Mouse (Mus musculus): ENCODE data around the gene Crybg1.
"Not testable (repeated sequence)": the region's sequence is repeated elsewhere in the genome, so short reads cannot be mapped to it uniquely, and the experiment has no call there.

The Crybg1 gene

DNA sequence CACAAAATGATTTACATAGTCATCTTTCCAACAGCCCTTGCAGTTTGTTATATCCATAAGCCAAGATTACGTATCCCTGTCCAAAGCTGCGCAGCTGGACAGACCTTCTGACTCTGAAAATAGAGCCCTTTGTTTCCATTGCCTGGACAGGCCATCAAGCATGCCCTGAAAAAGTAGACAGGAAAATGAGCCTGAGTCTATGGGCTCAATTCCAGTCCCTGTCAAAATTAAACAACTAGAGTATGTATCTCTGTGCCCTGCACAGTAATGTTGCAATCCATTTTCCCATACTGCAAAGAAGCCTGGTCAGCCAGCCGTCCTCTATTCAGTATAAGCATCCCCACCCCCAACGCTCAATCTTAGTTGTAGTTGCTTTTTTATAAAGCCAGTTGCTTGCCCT, 141.8 kb downstream of the Crybg1 start:
- no peak for DNase-seq (ENCODE audit: low spot score in 2 of 2)

DNA sequence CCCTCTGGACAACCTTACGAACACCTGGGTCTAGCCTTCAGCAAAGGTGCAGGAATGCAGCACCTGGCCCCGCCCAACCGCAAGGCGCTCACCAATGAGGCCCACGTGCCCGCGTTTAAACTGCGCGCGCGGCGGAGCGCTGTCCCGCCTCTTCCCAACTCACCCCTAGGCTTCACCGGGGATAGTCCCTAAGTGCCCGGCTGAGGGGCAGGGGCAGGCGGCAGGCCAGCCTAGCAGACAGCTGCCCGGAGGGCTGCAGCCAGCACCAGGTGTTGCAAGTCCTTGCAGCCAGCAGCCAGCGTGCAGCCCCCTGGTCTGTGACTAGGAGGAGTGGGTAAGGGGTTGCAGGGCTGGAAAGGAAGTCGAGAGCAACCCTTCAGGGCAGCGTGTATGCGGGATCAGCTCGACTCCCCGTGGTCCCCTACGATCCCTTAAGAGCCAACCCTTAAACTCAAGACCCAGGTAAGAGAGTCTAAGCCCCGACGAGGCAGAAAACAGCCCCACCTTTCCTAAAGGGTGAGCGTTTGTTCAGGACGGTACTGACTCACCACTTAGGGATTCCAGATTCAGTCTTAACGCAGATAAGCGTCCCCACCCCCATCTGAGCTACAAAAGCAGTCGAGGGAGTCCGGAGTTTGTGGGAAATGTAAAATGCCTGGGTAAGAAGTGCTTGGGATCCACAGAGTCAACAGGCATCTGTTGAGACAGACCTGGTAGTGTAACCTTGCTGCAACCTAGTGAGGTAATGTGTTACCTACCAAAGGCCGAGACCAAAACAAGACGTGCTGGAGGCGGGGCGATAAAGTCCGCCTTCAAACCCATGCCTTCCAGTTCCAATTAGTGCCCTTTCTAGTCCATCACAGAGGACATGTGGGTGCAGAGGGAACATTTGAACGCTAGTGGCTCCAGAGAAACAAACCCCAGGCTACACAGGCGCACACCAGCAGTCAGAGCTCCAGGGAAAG, 142.7 kb downstream of the Crybg1 start:
- no peak for DNase-seq (ENCODE audit: low spot score in 2 of 2)

- no peak for DNase-seq (ENCODE audit: low spot score in 2 of 2)
Observed at GRCm38 (mm10) chr10:44004221-44004751, 144.4 kb downstream of the Crybg1 start.

DNA sequence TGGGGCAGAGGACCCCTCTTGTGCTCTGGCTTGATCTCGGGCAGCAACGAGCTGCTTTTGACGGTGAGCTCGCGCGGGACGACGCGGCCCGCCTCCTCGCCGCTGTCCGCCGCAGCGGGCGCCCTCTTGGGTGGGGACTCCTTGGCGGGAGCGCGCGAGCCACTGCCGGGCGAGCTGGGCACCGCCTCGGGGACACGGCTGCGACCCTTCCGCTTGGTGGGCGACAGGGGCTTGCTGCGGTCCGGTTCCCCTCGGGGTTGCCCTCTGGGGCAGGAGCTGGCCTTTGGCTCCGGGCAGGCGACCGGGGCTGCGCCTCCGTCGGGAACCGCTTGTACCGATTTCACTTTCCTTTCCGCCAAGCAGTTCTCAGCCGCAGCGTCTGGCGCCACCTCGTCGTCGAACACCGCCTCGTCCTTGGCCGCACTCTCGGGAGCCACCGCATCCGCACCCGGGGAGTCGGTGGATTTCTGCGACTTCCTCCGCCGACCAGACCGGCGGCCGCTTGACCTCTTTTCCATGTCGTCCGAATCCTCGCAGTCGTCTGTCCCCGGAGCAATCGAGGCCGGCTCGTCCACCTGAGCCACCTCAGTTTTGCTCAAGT, 145.0 kb downstream of the Crybg1 start:
- no peak for DNase-seq (ENCODE audit: low spot score in 2 of 2)

DNA sequence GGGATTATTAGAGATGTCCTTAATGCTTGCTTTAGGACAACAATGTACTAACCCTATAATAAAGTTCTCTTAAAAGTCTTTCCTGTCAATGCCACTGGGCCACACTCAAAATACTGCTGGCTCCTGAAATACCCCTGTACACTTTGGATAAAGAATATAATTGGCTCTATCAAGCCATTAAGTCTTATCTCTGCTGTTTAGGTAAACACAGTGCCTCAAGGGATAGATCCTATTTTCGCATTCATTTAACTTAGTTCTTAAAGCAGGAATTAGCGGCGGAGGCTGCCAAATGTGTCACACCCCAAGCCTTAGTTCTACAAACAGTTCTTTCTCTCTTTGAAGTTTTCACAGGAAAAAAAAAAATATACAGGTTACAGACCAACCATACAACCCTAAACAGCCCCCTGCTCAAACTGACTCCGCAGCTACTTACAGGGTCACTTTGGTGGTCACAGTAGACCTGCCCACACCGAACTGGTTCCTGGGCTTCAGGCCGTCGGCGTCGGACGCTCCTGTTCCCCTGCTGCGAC, 145.6 kb downstream of the Crybg1 start:
- no peak for DNase-seq (ENCODE audit: low spot score in 2 of 2)

GRCm38 (mm10) chr10:44002004-44002940, 146.4 kb downstream of the Crybg1 start:
- no peak for DNase-seq (ENCODE audit: low spot score in 2 of 2)

GRCm38 (mm10) chr10:44000156-44000865, 148.3 kb downstream of the Crybg1 start:
- no peak for DNase-seq (ENCODE audit: low spot score in 2 of 2)

DNA sequence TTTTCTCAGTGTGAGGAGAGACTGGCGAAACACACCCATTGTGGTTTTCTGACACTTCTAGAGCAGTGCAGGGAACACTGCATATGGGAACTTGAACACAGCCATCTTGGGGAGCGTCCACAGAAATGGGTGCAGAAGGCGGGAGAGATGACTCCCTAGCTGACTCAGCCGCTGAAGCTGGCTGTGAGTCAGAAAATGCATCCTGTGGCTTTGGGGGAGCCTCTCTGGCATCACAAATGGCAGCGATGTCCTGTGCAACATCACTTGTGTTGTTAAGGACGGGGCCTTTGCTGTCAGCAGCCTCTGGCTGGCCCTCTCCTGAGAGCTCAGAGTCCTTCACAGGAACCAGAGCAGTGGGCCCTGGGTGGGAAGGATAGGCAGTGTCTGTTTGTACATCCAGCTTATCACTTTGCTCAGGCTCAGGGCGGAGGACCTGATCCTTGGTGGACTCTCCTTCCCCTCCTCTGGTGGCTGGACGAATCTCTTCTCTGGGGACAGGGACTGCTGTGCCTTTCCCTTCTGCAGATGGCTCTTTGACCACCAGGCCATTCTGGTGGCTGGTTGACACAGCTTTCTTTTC, 150.1 kb downstream of the Crybg1 start:
- no peak for DNase-seq (ENCODE audit: low spot score in 2 of 2)

DNA sequence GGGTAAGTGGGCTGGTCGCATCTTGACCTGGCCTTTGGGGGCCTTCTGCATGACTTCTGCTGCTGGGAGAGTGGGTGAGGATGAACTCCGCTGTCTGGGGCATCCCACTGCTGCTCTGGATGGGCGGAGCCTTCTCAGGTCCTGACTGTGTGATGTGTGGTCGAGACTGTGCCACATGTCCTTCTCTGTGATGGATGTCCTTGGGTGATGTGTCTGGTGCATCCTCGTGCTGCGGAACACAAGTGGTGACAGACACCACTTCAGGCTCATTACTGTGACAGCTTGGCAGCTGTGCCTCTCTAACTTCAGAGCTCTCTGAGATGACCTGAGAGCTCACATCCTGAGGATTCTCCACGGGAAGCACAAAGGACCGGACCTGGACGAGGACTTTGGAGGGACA, 150.6 kb downstream of the Crybg1 start:
- DNase-seq (ENCODE audit: low spot score in 2 of 2): no peak

GRCm38 (mm10) chr10:43997276-43997675, 151.4 kb downstream of the Crybg1 start:
- DNase-seq (ENCODE audit: low spot score in 2 of 2): no peak

GRCm38 (mm10) chr10:43995858-43996650, 152.6 kb downstream of the Crybg1 start:
- no peak for DNase-seq (ENCODE audit: low spot score in 2 of 2)

DNA sequence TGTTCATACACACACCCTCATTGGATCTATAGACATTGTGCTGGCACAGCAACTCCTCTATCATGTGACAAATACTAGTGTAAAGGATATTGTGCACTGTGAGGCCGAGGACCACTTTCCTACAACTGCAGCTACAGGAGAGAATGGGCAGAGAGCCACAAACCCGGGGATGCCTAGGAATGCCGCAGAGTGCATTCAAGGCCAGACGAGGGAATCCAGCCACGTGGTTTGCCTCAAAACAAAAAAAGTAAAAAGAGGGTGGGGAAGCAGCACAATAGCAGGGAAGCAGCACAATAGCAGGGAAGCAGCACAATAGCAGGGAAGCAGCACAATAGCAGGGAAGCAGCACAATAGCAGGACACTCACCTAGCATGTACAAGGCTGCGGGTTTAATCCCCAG, 155.5 kb downstream of the Crybg1 start:
- no peak for DNase-seq (ENCODE audit: low spot score in 2 of 2)

- no peak for DNase-seq (ENCODE audit: low spot score in 2 of 2)
Observed at GRCm38 (mm10) chr10:43992506-43992905, 156.1 kb downstream of the Crybg1 start.

GRCm38 (mm10) chr10:43991268-43991667, 157.4 kb downstream of the Crybg1 start:
- no peak for DNase-seq (ENCODE audit: low spot score in 2 of 2)

DNA sequence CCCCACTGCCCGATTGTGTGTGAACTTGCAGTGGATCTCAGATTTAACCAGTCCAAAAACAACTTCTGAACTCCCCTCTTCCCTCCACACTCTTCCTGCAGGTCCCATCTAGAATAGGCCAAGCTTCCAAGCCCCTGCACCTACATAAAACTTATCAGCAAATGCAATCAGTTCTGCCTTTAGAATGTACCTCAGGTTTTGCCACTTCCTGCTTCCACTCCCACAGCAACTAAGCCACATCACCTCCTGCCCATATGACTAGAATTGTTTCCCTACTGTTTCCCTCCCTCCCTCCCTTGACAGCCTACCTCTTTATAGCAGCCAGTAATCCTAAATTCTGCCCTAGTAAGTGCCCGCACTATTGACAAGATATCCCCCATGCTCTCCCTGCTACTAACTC, 164.8 kb downstream of the Crybg1 start:
- DNase-seq (ENCODE audit: low spot score in 2 of 2): no peak

DNA sequence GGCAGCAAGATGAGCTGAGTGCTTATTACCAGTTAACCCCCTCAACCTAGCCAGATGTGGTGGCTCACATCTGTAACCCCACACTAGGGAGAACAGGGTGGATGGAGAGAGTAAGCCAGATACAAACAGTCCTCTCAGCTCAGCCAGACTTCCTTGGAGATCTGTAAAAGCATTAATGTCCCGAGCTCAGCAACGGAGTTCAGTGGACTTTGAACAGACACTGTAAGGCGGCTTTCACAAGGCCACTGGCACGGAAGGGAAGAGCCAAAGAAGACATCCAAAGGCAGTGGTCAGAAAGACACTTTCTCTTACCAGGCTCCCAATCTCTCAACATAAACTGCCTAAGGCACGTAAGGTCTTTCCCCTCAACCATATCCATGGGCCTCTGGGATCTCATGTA, 165.4 kb downstream of the Crybg1 start:
- no peak for DNase-seq (ENCODE audit: low spot score in 2 of 2)

- no peak for DNase-seq (ENCODE audit: low spot score in 2 of 2)
Observed at GRCm38 (mm10) chr10:43982470-43982869, 166.2 kb downstream of the Crybg1 start.

- not testable (repeated sequence) for DNase-seq (ENCODE audit: low spot score in 2 of 2)
Observed at GRCm38 (mm10) chr10:43980742-43981141, 167.9 kb downstream of the Crybg1 start.

DNA sequence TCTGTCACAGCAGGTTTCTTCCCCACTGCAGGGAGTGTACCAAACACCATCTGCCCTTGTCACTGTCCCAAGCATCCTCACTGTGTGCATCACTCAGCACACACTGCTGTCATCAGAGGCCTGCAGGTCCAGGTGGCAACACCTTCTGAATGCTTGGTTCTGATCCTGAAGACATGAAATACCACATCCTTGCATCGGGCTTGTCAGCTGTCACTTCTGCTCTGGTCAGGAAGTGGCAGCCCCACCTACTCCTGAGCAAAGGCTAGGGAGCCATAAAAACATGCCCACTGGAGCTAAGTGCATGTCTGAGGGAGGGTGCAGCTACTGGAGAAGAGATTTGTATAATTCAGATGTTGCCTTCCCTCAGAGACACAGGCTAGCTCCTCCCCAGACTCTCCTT, 168.6 kb downstream of the Crybg1 start:
- no peak for DNase-seq (ENCODE audit: low spot score in 2 of 2)

DNA sequence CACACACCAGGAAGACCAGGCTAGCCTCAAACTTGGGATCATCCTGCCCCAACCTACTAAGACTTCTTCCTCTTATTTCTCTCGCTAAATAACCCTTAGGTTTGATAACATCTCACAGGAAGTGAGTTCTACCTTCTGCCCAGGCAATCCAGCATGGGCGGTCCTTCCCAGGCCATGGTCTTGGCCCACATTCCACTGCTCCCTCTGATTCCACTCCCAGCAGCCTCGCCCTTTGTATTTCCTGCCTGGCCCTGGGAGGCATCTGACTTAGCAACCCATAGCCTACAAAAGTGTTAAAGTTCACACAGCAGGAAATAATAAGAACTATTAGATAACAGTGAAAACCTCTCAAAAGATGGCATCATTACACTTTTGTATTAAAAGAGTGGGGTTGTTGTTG, 171.3 kb downstream of the Crybg1 start:
- DNase-seq (ENCODE audit: low spot score in 2 of 2): no peak

All from right cerebral cortex, postnatal 36 days (tissue).